Mouse (Mus musculus): ENCODE data around the gene Gtf3c6. TPM values are rescaled to one million over a fixed set of nuclear protein-coding genes. Genes with fewer than 3 reads are reported as not detected.

Gene Gtf3c6
- polyA plus RNA-seq, 1 experiment from 2014 or later, result 80.3 TPM

DNA sequence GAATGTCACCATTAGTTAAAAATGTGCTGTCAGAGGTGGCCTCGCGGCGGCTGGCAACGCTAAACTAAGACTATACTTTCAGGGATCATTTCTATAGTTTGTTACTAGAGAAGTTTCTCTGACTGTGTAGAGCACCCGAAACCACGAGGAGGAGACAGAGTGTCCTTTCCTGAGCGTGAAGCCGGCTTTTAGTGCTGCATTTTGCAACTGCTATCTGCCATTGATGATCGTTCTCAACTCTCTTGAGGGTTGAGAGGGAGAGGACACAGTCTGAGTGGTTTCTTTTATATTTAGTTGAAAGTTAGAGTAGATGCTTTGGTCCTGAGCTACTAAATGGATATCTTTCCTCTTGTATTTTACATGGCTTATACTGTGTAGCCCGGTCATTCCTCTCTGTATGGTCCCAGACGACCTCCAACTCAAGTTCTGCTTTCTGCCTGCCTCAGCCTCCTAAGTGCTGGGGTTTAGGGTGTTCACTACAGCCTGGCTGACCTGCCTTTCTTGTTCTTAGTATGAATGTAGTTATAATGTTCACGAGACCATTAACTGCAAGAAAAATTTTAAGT is 576 bp upstream of the Gtf3c6 start:
- Histone ChIP-seq H3K27ac (replicated peaks) (peak overlapping the region; percentile 94), H3K36me3 (peaks cover 13% of the 10 kb centered on the region), H3K4me3 (replicated peaks) (peak overlapping the region; percentile 80), H3K9me3 (replicated peaks) (no peaks in the 10 kb centered on the region), H3K4me1 (peaks cover 10% of the 10 kb centered on the region), H3K27me3 (no peaks in the 10 kb centered on the region), H3K4me2 (replicated peaks) (peak overlapping the region; percentile 82), H3K9ac (no peak overlapping the region)
- WGBS, result under 1% methylated on average over 12 of the region's 12 CpGs
- ATAC-seq (ENCODE audit: insufficient number of reproducible peaks, low FRiP score, low TSS enrichment, low read depth), result peak; percentile 85

DNA sequence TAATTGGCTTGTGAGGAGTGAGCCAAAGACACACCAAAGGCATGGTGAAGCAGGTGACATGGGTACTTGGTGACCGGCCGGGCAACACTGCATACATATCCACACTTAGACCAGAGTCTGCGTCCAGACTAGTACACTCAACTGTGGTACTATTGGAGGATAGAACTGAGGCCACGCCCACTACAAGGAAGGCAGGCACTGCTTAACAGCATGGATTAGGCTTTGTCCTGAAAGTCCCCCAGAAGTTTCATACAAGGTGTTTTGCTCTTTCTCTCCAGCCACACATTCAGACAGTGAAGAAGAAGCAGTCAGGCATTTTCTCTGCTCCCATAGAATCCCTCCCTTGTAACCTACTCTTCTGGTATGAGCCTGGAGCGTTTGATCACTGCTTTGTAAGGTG is 1.2 kb downstream of the Gtf3c6 start:
- Histone ChIP-seq H3K4me3 (replicated peaks) (peak overlapping the region; percentile 80), H3K27me3 (no peaks in the 10 kb centered on the region), H3K9me3 (replicated peaks) (no peaks in the 10 kb centered on the region), H3K4me1 (peaks cover 10% of the 10 kb centered on the region), H3K9ac (peak overlapping the region; percentile 69), H3K36me3 (peaks cover 29% of the 10 kb centered on the region), H3K27ac (replicated peaks) (peak overlapping the region; percentile 94), H3K4me2 (replicated peaks) (peak overlapping the region; percentile 82)
- peak; percentile 72; the same call in 1 of the 2 replicates for ATAC-seq (ENCODE audit: insufficient number of reproducible peaks, low FRiP score, low TSS enrichment, low read depth)
- WGBS, result under 1% methylated on average over 5 of the region's 5 CpGs

DNA sequence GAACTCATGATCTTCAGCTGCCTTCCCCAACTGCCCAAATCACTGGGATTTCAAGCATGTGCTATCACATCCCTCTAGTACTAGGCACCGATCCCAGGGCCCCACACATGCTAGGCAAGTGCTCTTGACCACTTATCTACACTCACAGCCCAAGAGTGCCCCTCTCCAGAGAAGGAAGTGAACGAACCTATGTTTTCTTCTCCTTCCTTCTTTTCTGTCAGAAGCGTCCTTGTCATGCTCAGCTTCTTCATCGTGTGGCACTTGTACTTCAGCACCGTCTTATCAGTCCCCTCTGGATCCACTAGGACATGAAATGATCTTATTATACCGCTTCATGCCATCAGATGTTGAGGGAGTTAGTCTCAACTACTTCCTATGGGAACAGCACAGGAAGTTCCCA is 6.9 kb downstream of the Gtf3c6 start:
- Histone ChIP-seq H3K4me3 (replicated peaks) (no peak overlapping the region), H3K4me1 (no peaks in the 10 kb centered on the region), H3K27me3 (no peaks in the 10 kb centered on the region), H3K9ac (no peak overlapping the region), H3K27ac (replicated peaks) (no peak overlapping the region), H3K9me3 (replicated peaks) (no peaks in the 10 kb centered on the region), H3K4me2 (replicated peaks) (no peak overlapping the region), H3K36me3 (peaks cover 61% of the 10 kb centered on the region)
- no peak for ATAC-seq (ENCODE audit: insufficient number of reproducible peaks, low FRiP score, low TSS enrichment, low read depth)
- WGBS, result 90% methylated on average over 6 of the region's 6 CpGs

- no peak for ATAC-seq (ENCODE audit: insufficient number of reproducible peaks, low FRiP score, low TSS enrichment, low read depth)
- Histone ChIP-seq H3K36me3 (peaks cover 55% of the 10 kb centered on the region), H3K9me3 (replicated peaks) (no peaks in the 10 kb centered on the region), H3K27ac (replicated peaks) (no peak overlapping the region), H3K4me2 (replicated peaks) (no peak overlapping the region), H3K27me3 (no peaks in the 10 kb centered on the region), H3K9ac (no peak overlapping the region), H3K4me3 (replicated peaks) (no peak overlapping the region), H3K4me1 (no peaks in the 10 kb centered on the region)
- WGBS, result 81% methylated on average over 9 of the region's 9 CpGs
These were observed 8.3 kb downstream of the Gtf3c6 start for GRCm38 (mm10) chr10:40249625-40250024.

GRCm38 (mm10) chr10:40247166-40247716 is 10.7 kb downstream of the Gtf3c6 start:
- ATAC-seq (ENCODE audit: insufficient number of reproducible peaks, low FRiP score, low TSS enrichment, low read depth), result no peak
- Histone ChIP-seq H3K4me2 (replicated peaks) (peak overlapping the region; percentile 56), H3K27me3 (no peaks in the 10 kb centered on the region), H3K9ac (peak overlapping the region; percentile 54; the same call in 1 of the 2 replicates), H3K4me1 (no peaks in the 10 kb centered on the region), H3K27ac (replicated peaks) (peak overlapping the region; percentile 51; the same call in 1 of the 2 replicates), H3K4me3 (replicated peaks) (peak overlapping the region; percentile 85), H3K36me3 (peaks cover 50% of the 10 kb centered on the region), H3K9me3 (replicated peaks) (no peaks in the 10 kb centered on the region)
- 30% methylated on average over 11 of the region's 11 CpGs for whole genome bisulfite sequencing

DNA sequence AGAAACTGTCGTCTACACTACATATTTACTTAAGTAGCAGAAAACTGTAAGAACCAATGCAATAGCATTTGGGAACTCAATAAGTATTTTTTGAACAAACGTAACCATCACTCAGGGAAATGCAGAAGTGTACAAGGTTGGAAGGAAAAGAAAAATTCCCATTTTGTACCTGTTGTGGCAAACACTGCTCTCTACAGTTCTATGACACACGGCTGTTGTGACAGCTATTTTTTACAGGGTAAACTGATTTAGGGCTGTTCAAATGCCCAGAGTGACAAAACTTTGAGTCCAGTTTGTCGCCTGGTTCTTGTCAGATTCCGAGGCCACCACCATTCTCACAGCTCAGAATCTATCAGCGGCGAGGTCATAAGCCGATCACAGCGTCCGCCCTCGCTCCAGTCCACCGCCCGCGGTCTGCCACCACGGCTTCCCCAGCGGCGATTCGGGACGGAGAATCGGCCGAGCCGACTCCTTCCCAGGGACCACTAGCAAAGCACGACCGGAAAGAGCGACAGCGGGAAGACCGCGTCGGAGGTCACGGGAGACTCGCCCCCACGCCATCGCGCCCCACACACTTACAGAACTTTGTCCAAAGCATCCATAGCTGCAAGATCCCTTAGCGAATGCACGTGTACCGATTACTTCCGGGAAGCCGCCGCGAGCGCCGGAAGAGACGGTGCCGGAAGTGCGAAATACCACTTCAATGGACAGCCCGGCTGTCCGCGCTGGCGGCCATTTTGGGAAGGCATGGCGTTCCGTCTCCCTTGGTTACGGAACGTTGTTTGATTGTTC is 11.3 kb downstream of the Gtf3c6 start, which contains the start of gene Rpf2:
Rpf2 (minus strand) TSS at position 663 of the 792 bp plus-strand sequence.
- H3K4me1 ChIP-seq, result no peaks in the 10 kb centered on the region
- peak within 1 kb of the TSS; percentile 56 for H3K4me2 ChIP-seq (replicated peaks)
- peak; percentile 85 for ATAC-seq (ENCODE audit: insufficient number of reproducible peaks, low FRiP score, low TSS enrichment, low read depth)
- H3K27me3 ChIP-seq, result no peaks in the 10 kb centered on the region
- under 1% methylated on average over 54 of the region's 54 CpGs for WGBS
- H3K27ac ChIP-seq (replicated peaks), result peak within 1 kb of the TSS; percentile 51; the same call in 1 of the 2 replicates
- peaks cover 49% of the 10 kb centered on the region for H3K36me3 ChIP-seq
- H3K9ac ChIP-seq, result peak within 1 kb of the TSS; percentile 54
- H3K9me3 ChIP-seq (replicated peaks), result no peaks in the 10 kb centered on the region
- peak within 1 kb of the TSS; percentile 85 for H3K4me3 ChIP-seq (replicated peaks)

GRCm38 (mm10) chr10:40237826-40238225 is 20.1 kb downstream of the Gtf3c6 start:
- no peak for ATAC-seq (ENCODE audit: insufficient number of reproducible peaks, low FRiP score, low TSS enrichment, low read depth)
- H3K4me2 ChIP-seq (replicated peaks), result no peak overlapping the region
- H3K27me3 ChIP-seq, result no peaks in the 10 kb centered on the region
- no peak overlapping the region for H3K9ac ChIP-seq
- no peaks in the 10 kb centered on the region for H3K4me1 ChIP-seq
- WGBS, result 92% methylated on average over 5 of the region's 5 CpGs
- no peak overlapping the region for H3K4me3 ChIP-seq (replicated peaks)
- H3K36me3 ChIP-seq, result peaks cover 53% of the 10 kb centered on the region; the same call in 1 of the 2 replicates
- no peak overlapping the region for H3K27ac ChIP-seq (replicated peaks)
- no peaks in the 10 kb centered on the region for H3K9me3 ChIP-seq (replicated peaks)

- no peak for ATAC-seq (ENCODE audit: insufficient number of reproducible peaks, low FRiP score, low TSS enrichment, low read depth)
- no peaks in the 10 kb centered on the region for H3K27me3 ChIP-seq
- no peak overlapping the region for H3K9ac ChIP-seq
- peaks cover 66% of the 10 kb centered on the region for H3K36me3 ChIP-seq
- WGBS, result 89% methylated on average over 3 of the region's 3 CpGs
- H3K4me1 ChIP-seq, result no peaks in the 10 kb centered on the region
- H3K4me3 ChIP-seq (replicated peaks), result no peak overlapping the region
- H3K27ac ChIP-seq (replicated peaks), result no peak overlapping the region
- H3K9me3 ChIP-seq (replicated peaks), result no peaks in the 10 kb centered on the region
- H3K4me2 ChIP-seq (replicated peaks), result no peak overlapping the region
These were observed 24.7 kb downstream of the Gtf3c6 start for GRCm38 (mm10) chr10:40233241-40233640.

GRCm38 (mm10) chr10:40232442-40232841 is 25.5 kb downstream of the Gtf3c6 start:
- Histone ChIP-seq H3K4me3 (replicated peaks) (no peak overlapping the region), H3K27ac (replicated peaks) (no peak overlapping the region), H3K9ac (no peak overlapping the region), H3K9me3 (replicated peaks) (no peaks in the 10 kb centered on the region), H3K27me3 (no peaks in the 10 kb centered on the region), H3K4me1 (no peaks in the 10 kb centered on the region), H3K36me3 (peaks cover 62% of the 10 kb centered on the region), H3K4me2 (replicated peaks) (no peak overlapping the region)
- 79% methylated on average over 7 of the region's 7 CpGs for WGBS
- ATAC-seq (ENCODE audit: insufficient number of reproducible peaks, low FRiP score, low TSS enrichment, low read depth), result no peak

GRCm38 (mm10) chr10:40229725-40230124 is 28.2 kb downstream of the Gtf3c6 start:
- peaks cover 63% of the 10 kb centered on the region for H3K36me3 ChIP-seq
- H3K27me3 ChIP-seq, result no peaks in the 10 kb centered on the region
- H3K27ac ChIP-seq (replicated peaks), result no peak overlapping the region
- no peak overlapping the region for H3K4me2 ChIP-seq (replicated peaks)
- H3K4me1 ChIP-seq, result no peaks in the 10 kb centered on the region
- WGBS, result 97% methylated on average over 1 of the region's 1 CpGs
- no peak overlapping the region for H3K9ac ChIP-seq
- no peak for ATAC-seq (ENCODE audit: insufficient number of reproducible peaks, low FRiP score, low TSS enrichment, low read depth)
- no peak overlapping the region for H3K4me3 ChIP-seq (replicated peaks)
- no peaks in the 10 kb centered on the region for H3K9me3 ChIP-seq (replicated peaks)

DNA sequence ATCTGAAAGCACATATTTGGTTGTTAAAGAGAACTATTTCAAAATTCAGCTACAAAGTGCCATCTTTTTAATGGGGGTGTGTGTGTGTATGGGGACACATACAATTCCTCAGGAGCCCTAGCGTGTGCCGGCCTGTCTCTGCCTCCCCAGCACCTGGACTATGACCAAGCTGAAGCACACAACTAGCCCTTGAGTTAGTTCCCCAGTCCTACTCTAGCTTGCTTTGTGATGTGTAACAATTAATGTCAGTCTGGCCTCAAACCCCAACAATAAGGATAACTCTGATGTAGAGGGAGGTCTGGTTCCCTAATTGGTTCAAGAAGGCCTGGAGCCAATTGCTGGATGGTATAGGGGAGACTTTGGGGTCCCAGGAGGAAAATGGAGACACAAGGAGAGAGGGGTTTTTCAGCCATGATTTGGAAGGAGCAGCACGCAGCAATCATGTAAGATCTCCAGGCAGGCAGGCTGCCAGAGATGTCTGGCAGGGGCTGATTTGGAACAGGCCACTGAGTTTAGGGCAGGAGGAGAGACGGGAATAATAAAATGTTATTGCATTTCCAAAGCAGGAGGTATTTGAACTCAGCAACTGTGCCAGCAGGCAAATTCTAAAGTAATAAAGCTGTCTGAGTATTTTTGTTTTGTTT is 30.1 kb downstream of the Gtf3c6 start:
- H3K4me3 ChIP-seq (replicated peaks), result no peak overlapping the region
- peak overlapping the region; percentile 52 for H3K27ac ChIP-seq (replicated peaks)
- H3K4me2 ChIP-seq (replicated peaks), result no peak overlapping the region
- no peak for ATAC-seq (ENCODE audit: insufficient number of reproducible peaks, low FRiP score, low TSS enrichment, low read depth)
- H3K27me3 ChIP-seq, result no peaks in the 10 kb centered on the region
- H3K9me3 ChIP-seq (replicated peaks), result no peaks in the 10 kb centered on the region
- H3K4me1 ChIP-seq, result no peaks in the 10 kb centered on the region
- H3K36me3 ChIP-seq, result peaks cover 67% of the 10 kb centered on the region
- 48% methylated on average over 4 of the region's 4 CpGs for WGBS
- no peak overlapping the region for H3K9ac ChIP-seq

All from embryonic facial prominence, embryonic 15.5 days (tissue).